Mouse (Mus musculus): ENCODE measurements around the gene Olfr348. TPM values are rescaled to one million over a fixed set of nuclear protein-coding genes. Genes with fewer than 3 reads are reported as not detected.

Olfr348 gene
- not detected for polyA plus RNA-seq (2017; shearing (Covaris generic))

DNA sequence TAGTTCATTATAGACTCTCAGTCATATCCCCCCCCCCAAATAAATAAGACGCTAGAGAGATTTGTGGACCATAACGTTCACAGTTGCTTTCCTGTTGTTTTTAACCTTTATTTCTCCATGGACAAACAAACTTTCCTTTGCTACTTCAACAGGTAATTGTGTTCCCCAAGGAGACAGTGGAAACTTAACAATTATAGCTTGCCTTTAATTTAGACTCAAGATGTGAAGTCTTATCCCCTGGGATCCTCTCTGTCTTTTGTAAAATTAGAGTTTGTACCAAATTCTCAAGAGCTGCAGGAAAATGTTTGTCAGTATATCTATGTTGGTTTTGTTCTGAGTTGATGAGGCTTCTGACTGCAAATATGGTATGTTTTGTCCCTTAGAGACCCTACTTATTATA, at the start of gene Olfr348:
Olfr348 (plus strand) TSS at position 301 of the 400 bp plus-strand sequence.

GRCm38 (mm10) chr2:36790238-36790637, 6.2 kb downstream of the Olfr348 start, which contains the start of gene Olfr50:
Gene Olfr50 (plus strand): TSS chr2:36790538.

GRCm38 (mm10) chr2:36816932-36817331, 32.9 kb downstream of the Olfr348 start, which contains the start of gene Olfr3:
Gene Olfr3 (minus strand): TSS chr2:36817032.

Other genes with a start within 250 kb of the Olfr348 start
- gene Olfr344, start 217.6 kb upstream of the Olfr348 start, polyA plus RNA-seq (2017; shearing (Covaris generic)) = 0.05 TPM
- gene Olfr345, start 144.2 kb upstream of the Olfr348 start, polyA plus RNA-seq (2017; shearing (Covaris generic)) = not detected
- gene Olfr346, start 98.5 kb upstream of the Olfr348 start, polyA plus RNA-seq (2017; shearing (Covaris generic)) = not detected
- not detected for gene Olfr347, start 52.4 kb upstream of the Olfr348 start, polyA plus RNA-seq (2017; shearing (Covaris generic))
- gene Olfr50, start 6.3 kb downstream of the Olfr348 start, polyA plus RNA-seq (2017; shearing (Covaris generic)) = not detected
- gene Olfr3, start 32.8 kb downstream of the Olfr348 start, polyA plus RNA-seq (2017; shearing (Covaris generic)) = not detected
- not detected for gene Olfr350, start 62.0 kb downstream of the Olfr348 start, polyA plus RNA-seq (2017; shearing (Covaris generic))
- not detected for gene Olfr351, start 78.4 kb downstream of the Olfr348 start, polyA plus RNA-seq (2017; shearing (Covaris generic))
- gene Olfr352, start 84.2 kb downstream of the Olfr348 start, polyA plus RNA-seq (2017; shearing (Covaris generic)) = 0.18 TPM
- not detected for gene Olfr353, start 108.7 kb downstream of the Olfr348 start, polyA plus RNA-seq (2017; shearing (Covaris generic))
- 0.16 TPM for gene Olfr354, start 121.4 kb downstream of the Olfr348 start, polyA plus RNA-seq (2017; shearing (Covaris generic))
- 0.62 TPM for gene Olfr355, start 144.6 kb downstream of the Olfr348 start, polyA plus RNA-seq (2017; shearing (Covaris generic))
- not detected for gene Olfr356, start 152.8 kb downstream of the Olfr348 start, polyA plus RNA-seq (2017; shearing (Covaris generic))
- gene Olfr357, start 209.6 kb downstream of the Olfr348 start, polyA plus RNA-seq (2017; shearing (Covaris generic)) = not detected
- gene Olfr358, start 225.1 kb downstream of the Olfr348 start, polyA plus RNA-seq (2017; shearing (Covaris generic)) = not detected

Measured in effector memory CD4-positive, alpha-beta T cell, adult 7 months (primary cell).